Mouse (Mus musculus): ENCODE measurements at regions not wholly inside any gene's neighbourhood (a gene's known extent, or its start where the extent isn't known, plus 50 kb on each side); places are given as distances from the start of the nearest gene placed in this dataset.
"Not testable (repeated sequence)": the region's sequence is repeated elsewhere in the genome, so short reads cannot be mapped to it uniquely, and the experiment has no call there.

DNA sequence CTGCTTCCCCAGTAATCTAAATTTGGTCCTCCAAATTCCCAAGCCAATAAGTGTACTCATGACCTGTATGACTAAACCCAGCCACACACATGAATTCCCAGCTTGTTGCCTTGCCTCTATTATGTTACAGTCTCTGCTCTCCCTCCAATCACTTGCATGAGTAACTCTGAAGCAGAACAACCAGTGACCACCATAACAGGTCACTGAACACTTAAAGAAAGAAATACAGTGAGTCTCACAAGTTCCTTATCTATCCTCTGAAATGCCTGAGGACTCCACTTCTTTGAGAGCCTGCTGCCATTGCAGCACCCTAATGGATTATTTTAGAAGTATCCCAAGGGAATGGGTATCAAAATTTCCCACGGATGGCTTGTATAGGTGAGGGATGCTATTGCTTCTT is 909.7 kb downstream of the Sorcs3 start:
- no peak for DNase-seq

GRCm38 (mm10) chr19:49131664-49132063 is 925.8 kb downstream of the Sorcs3 start:
- DNase-seq: no peak

DNA sequence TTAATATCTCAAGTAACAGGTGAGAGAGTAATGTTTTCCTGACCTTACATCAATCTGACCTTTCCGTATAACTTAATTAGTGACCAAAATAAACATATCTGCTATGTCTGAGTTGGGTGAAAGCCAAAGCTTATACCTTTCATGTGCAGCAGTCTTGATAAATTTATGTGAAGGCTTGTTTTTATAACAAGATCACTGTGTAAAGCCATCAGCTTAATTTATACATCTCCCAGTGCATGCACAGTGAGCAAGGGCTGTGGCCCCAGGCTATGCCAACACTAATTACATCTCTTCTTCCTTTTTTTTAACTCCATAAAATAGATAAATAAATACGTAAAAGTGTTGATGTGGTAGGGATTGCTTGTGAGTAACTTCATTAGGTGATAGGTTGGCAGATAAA is 966.3 kb downstream of the Sorcs3 start:
- DNase-seq: no peak

DNA sequence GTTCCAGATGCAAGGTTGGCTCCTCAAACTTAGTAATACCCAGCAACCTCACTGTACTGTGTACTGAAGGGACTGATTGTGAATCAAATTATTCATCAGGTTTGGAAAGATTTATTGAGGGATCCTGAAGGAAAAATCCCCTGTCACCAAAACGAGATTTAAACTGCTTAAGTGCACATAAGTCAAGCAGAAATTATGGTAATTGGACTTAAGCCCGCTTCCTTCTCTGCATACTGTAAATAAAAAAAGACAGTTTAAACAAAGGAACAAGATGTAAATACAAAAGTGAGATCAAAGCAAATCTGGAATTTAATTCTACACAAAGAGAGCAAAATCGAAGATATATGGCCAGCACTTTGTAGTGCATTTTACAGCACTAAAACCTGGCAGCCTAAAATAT is 1002.1 kb downstream of the Sorcs3 start:
- DNase-seq: no peak

- no peak for DNase-seq
Measured at GRCm38 (mm10) chr19:49242601-49243000, 1036.8 kb downstream of the Sorcs3 start.

DNA sequence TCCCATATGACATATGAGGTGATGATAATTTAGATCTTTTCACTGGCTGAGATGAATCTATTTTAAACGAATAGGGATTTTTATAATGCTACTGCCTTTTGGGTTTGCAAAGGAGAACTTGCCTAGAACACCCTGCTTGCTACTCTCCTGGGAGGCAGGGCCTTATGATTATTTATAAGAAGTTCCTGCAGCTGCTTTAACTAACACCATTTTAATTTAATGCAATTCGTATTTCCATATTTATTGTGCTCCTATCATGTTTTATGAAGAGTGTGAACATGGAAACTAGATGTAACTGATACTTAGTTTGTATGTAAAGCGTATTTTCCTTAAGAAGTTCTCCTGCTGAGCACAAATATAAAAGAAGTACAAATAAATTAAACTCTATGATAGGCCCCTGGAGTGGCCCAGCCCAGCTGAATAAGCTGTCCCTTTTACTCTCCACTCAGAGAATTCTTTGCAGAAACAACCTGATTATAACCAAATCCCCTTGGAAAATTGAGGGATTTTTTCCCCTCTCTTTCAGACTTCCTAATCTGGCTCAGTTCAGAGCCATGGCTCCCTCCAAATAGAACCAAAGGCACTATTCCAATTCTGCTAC is 1039.4 kb downstream of the Sorcs3 start:
- no peak for DNase-seq

DNA sequence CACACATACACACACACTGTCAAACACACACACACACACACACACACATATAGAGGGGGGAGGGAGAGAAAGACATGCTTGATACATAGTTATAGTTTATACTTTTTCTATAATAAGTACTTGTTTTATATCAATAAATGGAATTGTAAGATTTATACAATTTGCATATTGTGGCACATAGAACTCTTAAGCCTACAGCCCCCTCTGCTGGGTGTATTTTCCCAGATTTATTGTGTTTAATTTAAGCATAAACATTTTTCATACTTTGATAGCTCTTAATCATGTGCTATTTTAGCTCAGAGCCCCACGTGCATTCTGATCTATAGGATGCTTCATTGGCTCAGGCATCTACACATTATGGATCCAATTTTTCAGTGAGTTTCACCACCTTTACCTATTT is 1058.8 kb downstream of the Sorcs3 start:
- no peak for DNase-seq

GRCm38 (mm10) chr19:49267864-49268480 is 1062.1 kb downstream of the Sorcs3 start:
- no peak for DNase-seq

DNA sequence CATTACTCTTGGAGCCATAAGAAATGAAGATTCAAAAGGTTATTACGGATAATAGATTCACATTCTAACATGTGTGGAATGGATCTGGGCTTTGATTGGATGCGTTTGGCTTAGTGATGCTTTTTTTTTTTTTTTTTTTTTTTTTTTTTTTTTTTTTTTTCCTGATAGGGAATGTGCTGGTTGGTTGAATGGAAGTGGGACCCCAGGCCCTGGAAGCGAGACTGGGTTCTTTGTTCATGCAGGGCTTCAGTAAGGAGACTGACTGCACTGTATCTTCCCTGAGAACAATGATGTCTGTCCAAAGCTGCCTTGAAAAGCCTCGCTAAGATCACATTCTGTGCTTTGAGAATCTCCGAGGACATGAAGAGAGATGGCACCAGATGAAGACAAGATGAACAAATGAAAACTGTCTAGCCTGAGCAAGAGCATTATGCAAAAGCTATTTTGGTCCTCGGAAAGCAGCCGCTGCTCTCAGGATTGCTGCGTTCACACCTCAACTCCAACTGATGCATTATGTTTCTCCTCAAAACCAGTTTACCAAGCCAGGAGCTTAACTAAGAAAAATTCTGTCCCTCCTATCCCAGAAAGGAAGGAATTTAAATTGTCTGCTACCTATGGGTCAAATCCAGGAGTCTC is 1076.9 kb downstream of the Sorcs3 start:
- no peak for DNase-seq

DNA sequence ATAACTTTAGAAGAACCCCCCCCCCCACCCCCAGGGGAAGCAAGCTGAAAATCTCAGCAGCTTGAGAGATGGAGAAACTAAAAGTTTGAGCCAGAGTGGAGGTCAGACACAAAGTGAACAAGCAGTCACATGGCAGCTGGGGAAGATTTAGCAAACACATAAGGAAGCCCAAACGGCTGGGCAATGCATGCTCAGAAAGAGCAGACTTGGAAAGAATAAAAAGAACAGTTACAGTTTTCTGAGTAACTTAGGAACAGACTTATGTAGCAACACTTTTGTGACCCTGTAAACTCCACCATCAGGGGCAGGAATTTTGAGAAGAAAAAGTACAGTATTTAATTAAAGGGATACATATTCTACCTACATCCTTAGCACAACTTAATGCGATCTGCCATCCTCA is 1089.2 kb downstream of the Sorcs3 start:
- DNase-seq: no peak

DNA sequence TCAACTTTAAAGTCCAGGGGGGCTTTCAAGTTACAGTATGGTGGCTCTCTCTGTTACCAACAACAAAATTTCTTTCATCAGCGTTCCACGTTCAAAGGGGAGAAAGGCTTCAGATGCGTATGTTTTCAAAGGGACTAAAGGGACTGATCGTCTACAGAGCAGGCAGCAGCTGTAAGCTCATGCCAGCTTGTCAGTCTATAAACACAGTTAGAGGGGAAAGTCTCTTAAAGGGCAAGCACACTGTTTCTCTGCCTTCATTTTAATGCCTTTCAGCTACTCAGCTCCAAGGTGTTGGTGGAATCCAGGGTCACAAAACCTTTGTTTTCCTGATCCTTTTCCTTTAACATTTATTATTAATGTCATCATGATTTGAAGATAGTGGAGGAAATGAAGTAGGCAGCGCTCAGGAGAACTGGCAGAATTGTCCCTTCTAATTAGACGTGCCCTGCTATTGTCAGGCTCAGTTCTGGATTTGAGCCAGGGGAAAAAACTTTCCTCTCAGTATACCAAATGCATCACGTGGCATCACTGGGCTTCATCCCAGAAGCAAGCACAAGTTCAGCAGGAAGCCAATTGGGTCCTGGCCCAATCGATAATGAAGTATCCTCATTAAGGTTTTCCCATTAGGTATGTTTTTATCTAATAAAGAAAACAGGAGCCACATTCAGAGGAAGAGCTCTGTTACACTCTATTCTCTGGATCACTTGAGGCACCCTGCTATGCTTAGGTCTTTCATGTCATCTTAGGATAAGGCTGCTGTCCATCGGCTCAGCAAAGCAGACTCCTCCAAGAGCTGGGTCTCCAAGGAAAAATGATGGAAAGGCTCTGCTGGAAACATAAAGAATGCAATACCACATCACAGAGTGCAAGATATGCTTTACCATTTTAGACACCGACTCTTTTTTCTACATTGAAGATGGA is 1093.8 kb downstream of the Sorcs3 start:
- peak; percentile 16 for DNase-seq

DNA sequence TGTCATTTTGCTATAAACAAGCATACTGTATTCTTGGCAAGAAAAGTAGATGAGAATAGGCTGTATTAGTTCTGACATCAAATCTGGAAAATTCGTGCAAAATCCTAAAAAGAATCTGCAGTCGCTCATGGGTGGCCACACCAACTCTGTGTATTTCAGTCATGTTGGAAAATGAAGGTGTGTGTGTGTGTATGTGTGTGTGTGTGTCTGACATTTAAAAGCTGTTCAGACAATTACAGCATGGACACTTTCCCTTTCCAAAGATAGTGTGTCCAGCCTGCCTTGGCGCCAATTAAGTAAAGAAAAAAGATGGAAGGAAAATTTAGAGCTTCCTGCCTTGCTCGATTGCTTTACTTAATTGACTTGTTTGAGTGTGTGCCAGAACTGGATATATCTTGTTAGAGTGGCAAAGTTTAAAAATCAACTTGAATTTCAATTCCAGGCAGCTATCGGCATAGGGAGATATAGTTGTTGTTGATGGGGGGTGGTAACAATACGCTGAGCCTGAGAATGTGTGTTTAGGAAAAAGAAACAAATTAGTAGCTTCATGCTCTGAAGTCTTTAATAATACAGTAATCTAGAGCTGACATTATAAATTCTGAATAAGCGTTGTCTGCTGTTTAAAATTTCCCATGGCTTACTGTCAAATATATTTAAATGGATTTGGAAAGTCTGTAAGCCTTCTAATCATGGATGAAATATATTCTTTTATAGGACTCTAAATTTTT is 1095.7 kb downstream of the Sorcs3 start:
- DNase-seq: no peak

- no peak for DNase-seq
Measured at GRCm38 (mm10) chr19:49305804-49306203, 1100.0 kb downstream of the Sorcs3 start.

DNA sequence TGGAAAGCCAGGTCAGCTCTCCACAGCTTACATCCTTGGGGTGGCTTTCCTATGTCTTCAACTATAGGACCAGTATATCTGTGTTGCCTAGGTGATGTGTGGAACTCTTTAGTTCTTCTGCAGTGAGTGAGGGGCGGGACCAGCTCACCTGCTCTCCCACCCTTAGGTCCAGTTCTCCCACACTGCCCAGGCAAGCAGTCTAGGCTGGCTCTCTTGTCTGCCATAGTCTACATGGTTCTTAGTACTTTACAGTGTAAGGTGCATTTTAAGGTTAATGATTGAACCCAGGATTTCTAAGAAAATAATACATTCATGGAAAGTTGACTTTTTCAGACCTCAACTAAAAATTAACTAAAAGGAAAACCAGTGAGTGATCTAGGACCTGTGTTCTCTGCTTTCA is 1108.4 kb downstream of the Sorcs3 start:
- peak; percentile 5 for DNase-seq

DNA sequence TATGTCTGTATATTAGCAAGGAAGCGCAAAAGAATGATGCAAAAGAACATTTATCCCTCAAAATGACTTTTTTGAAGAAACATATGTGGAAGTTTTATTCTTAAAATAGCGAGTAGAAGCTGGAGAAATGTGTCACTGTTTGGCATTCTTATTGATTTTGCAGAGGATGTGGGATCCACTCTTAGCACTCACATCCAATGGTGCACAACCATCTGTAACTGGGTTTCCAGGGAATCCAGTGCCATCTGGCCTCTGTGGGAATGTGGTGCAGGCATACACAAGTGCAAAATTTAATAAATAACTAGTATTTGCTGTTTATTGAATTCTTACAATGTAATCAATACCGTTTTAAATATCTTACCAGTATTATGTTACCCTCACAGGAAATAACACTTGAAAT is 1153.8 kb downstream of the Sorcs3 start:
- DNase-seq: no peak

DNA sequence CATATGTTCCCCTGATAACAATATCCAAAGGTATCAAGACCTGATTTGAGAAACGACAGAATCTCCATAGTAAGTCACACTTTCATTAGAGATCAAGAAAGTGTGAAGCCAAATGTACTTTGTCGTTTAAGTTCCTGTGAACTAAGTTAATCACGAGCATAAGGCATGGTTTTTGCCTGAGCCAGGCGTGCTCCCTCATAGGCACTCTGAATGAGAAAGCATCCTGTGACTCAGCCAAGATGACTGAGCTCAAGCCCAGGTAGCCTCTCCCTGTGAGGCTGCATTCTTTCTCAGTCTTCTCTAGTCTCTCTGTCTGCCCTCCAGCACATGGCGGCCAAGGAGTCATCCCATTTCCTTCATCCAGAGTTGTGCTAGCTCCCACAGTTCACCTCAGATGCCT is 1154.9 kb downstream of the Sorcs3 start:
- DNase-seq: no peak

DNA sequence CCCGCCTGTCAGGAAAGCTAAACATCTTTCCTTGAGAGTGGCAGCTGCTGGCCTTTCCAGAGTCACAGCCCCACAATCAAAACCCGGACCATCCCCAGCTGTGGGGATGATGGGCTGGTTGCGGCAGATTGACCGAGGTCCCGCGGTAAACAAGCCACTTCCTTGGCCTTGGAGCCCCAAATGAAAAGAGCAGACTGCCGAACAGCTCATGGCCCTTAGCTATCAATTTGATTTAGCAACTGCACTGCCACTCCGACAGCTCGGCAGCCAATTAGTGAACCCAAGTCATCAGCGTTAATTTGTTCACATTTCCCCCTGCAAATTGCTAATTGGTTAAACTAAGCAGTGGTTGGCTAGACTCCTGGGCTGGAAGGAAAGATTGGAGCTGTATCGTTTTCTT is 1155.3 kb downstream of the Sorcs3 start:
- DNase-seq: not testable (repeated sequence)

DNA sequence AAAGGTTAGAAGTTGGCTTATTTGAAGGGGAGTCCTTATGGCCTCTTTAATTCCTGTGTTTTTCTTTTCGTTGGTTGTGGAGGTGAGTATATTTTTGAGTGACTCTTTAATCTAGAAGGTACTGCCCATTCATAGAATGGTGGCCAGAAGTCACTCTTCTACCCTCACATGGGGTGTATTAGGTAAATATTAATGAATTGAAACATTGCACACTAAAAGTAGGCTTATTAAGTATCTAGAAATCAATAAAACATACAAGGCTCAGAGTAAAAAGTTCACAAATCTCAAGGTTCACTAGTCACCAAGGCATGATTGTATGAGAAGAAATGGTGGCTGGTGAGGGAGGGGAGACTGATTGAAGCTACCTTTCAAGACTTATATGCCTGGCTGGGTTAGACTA is 1167.1 kb downstream of the Sorcs3 start:
- no peak for DNase-seq

DNA sequence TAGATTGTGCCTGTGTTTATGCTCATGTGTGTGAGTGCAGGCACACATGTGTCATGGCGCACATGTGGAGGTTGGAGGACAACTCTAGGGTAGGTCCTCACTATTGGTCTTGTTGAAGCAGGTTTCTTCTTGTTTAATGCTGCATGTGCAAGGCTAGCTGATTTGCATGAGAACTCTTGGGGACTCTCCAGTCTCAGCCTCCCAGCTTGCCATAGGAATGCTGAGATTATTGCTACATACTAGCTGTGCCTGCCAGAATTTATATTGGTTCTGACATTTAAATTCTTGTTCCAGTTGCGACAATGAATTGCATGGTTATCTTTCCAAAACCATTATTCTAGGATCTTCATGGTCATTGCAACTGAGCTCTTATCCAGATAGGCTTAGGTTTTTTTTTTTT is 1168.5 kb downstream of the Sorcs3 start:
- no peak for DNase-seq

DNA sequence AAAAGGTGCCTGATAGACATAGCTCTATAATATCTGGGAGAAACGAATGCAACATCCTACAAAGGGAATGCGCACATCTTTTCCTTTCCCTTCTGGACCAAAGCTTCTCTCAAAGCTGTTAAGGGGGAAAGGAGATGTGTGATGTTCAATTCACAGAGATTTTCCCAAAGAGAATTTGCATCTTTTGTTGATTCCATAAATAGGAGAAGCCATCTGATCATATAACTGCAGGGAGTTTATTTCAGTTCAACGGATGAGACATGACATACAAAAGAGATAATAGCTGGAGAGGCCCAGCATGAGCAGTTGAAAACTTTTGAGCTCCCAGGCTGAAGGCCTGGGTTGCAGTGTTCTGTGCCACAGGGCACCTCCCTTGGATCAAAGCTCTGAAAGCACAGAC is 1169.1 kb downstream of the Sorcs3 start:
- DNase-seq: no peak

- DNase-seq: no peak
Measured at GRCm38 (mm10) chr19:49375754-49376619, 1170.2 kb downstream of the Sorcs3 start.

- no peak for DNase-seq
Measured at GRCm38 (mm10) chr19:49379646-49380045, 1173.8 kb downstream of the Sorcs3 start.

Data from kidney, adult 18-20 months (tissue).